29 mouse cellular contexts compared by ENCODE assay signal in genomic region chr9:120292488-120292887, GRCm38 (mm10). TPM values are rescaled to one million over a fixed set of nuclear protein-coding genes. Genes with fewer than 3 reads are reported as not detected.
"Had no signal": no experiment of that assay in that cellular context is flagged by ENCODE, and none has a peak within 500 bp of the region (broad histone marks: within the 10 kb centered on the region; RNA-seq: fewer than 3 reads in every experiment).

No protein-coding gene starts in this region.

- H3K9ac ChIP-seq: embryonic facial prominence, embryonic 12.5 days; embryonic facial prominence, embryonic 13.5 days; embryonic facial prominence, embryonic 15.5 days; forebrain, embryonic 12.5 days; forebrain, embryonic 13.5 days; forebrain, embryonic 15.5 days; forebrain, postnatal 0 days had no signal

- H3K4me1 ChIP-seq: embryonic facial prominence, embryonic 12.5 days; embryonic facial prominence, embryonic 13.5 days; embryonic facial prominence, embryonic 15.5 days; forebrain, embryonic 13.5 days; forebrain, embryonic 15.5 days had no signal

- H3K4me2 ChIP-seq: embryonic facial prominence, embryonic 12.5 days; embryonic facial prominence, embryonic 13.5 days; embryonic facial prominence, embryonic 15.5 days; forebrain, embryonic 12.5 days; forebrain, embryonic 13.5 days; forebrain, embryonic 15.5 days had no signal

- H3K4me3 ChIP-seq: embryonic facial prominence, embryonic 10.5 days; embryonic facial prominence, embryonic 12.5 days; embryonic facial prominence, embryonic 13.5 days; embryonic facial prominence, embryonic 15.5 days; erythroblast, embryonic 14.5 days; forebrain, embryonic 10.5 days; forebrain, embryonic 12.5 days; forebrain, embryonic 13.5 days; forebrain, embryonic 15.5 days; gastrocnemius, adult 2 months; heart, adult 2 months had no signal

- H3K9me3 ChIP-seq: embryonic facial prominence, embryonic 10.5 days; embryonic facial prominence, embryonic 12.5 days; embryonic facial prominence, embryonic 13.5 days; embryonic facial prominence, embryonic 15.5 days; forebrain, embryonic 10.5 days; forebrain, embryonic 12.5 days; forebrain, embryonic 13.5 days; forebrain, embryonic 15.5 days had no signal

- H3K27me3 ChIP-seq: embryonic facial prominence, embryonic 12.5 days; embryonic facial prominence, embryonic 13.5 days; embryonic facial prominence, embryonic 15.5 days; forebrain, embryonic 12.5 days; forebrain, embryonic 13.5 days; forebrain, embryonic 15.5 days had no signal

- H3K36me3 ChIP-seq: embryonic facial prominence, embryonic 10.5 days; embryonic facial prominence, embryonic 12.5 days; embryonic facial prominence, embryonic 13.5 days; embryonic facial prominence, embryonic 15.5 days; forebrain, embryonic 10.5 days; forebrain, embryonic 12.5 days; forebrain, embryonic 15.5 days had no signal

- DNase-seq: cerebellum, adult 2 months; cerebellum, adult 8-10 months; cerebellum, adult 9-10 months; cerebellum, adult 9-11 months; cerebellum, postnatal 10 days; cerebellum, postnatal 14 days; cerebellum, postnatal 25 days; cerebellum, postnatal 36 days; embryo, embryonic 11 days; forebrain, postnatal 0 days; gastrocnemius, adult 2 months; gastrocnemius, postnatal 10 days; gastrocnemius, postnatal 14 days; gastrocnemius, postnatal 25 days; gastrocnemius, postnatal 36 days; heart, adult 18-20 months; heart, adult 2 months had no signal

- H3K27ac ChIP-seq: embryonic facial prominence, embryonic 10.5 days; embryonic facial prominence, embryonic 12.5 days; embryonic facial prominence, embryonic 13.5 days; embryonic facial prominence, embryonic 15.5 days; forebrain, embryonic 10.5 days; forebrain, embryonic 12.5 days; forebrain, embryonic 13.5 days; forebrain, embryonic 15.5 days; gastrocnemius, adult 2 months; heart, adult 2 months had no signal

- ATAC-seq: forebrain, embryonic 13.5 days; forebrain, embryonic 14.5 days; forebrain, embryonic 15.5 days; forebrain, embryonic 16.5 days; forebrain, postnatal 0 days had no signal

RNA-seq across cellular contexts. Expression of gene Myrip, which starts 8.8 kb away (rescaled TPM):
- total RNA-seq: common myeloid progenitor, adult 5-6 weeks had no signal
- polyA plus RNA-seq: erythroblast, embryonic 14.5 days had no signal
